Mouse (Mus musculus): ENCODE measurements around the gene Ppp1r14c. TPM values are rescaled to one million over a fixed set of nuclear protein-coding genes. Genes with fewer than 3 reads are reported as not detected.
"Not testable (repeated sequence)": the region's sequence is repeated elsewhere in the genome, so short reads cannot be mapped to it uniquely, and the experiment has no call there.

Gene Ppp1r14c
- polyA plus RNA-seq, 1 experiment from 2014 or later, result 46.0 TPM

DNA sequence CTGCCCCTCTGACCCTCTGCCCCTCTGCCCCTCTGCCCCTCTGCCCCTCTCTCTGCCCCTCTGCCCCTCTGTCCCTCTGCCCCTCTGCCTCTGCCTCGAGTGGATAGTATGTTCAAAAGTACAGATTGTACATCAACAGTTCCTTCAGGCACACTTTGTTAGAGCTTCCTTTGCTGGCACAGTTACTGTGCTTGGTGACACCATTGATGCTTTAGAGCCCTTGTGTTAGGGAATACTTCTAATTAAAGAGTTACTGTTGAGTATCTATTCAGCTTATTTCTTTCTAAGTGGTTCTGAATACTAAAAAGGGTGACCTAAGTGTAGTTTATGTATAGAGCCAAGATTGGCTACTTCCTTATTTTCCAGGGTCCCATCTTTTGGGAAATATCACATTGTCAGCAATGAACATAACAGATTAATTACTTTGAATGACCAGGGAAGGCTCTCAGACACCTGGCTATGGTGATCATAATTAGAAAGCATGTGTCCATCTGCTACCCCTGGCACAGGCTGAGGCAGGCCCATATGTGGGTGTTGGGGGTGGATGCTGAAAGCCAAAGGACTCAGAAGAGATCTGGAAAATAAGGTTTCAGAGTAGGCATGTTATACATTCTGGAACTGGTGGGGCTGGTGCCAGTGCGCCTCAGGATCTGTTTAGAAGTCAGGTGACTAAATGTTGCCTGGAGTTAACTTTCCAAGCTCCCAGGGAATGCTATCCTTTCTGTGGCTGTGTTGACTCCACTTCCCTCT is 75.0 kb downstream of the Ppp1r14c start:
- 60% methylated on average over 2 of the region's 2 CpGs for WGBS

DNA sequence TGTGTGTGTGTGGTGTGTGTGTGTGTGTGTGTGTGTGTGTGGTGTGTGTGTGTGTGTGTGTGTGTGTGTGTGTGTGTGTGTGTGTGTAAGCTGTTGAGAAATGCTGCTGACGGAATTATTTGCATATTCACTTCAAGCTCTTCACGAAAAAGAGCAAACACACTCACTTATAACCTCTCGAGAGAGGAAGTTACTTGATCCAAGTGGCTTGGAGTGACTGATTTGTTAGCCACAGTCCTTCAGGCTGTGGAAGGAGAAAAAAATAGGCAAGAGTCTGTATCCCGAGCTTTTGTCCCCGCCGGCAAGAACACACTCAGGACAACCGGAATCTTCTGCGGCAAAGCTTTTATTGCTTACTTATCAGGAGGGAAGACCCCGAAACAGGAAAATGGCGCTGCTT is 80.9 kb downstream of the Ppp1r14c start:
- not testable (repeated sequence) for H3K4me3 ChIP-seq (ENCODE audit: low read depth, low read length); H3K9ac ChIP-seq (ENCODE audit: low read length); H3K27ac ChIP-seq (ENCODE audit: low read depth, low read length); H3K4me2 ChIP-seq (ENCODE audit: low read length); H3K4me1 ChIP-seq (ENCODE audit: control insufficient read depth, insufficient read depth, low read length); H3K9me3 ChIP-seq (replicated peaks; ENCODE audit: control insufficient read depth, low read length); H3K27me3 ChIP-seq (replicated peaks; ENCODE audit: control insufficient read depth, insufficient read depth, low read length); H3K36me3 ChIP-seq (ENCODE audit: control insufficient read depth, insufficient read depth, low read length); ATAC-seq; DNase-seq (ENCODE audit: low spot score)
- WGBS, result 93% methylated on average over 10 of the region's 10 CpGs

More for the DNA sequence above, 75.0 kb downstream of the Ppp1r14c start:
- no peaks in the 10 kb centered on the region for H3K4me1 ChIP-seq (ENCODE audit: control insufficient read depth, insufficient read depth, low read length)
- H3K36me3 ChIP-seq (ENCODE audit: control insufficient read depth, insufficient read depth, low read length), result no peaks in the 10 kb centered on the region
- H3K9ac ChIP-seq (ENCODE audit: low read length), result no peak overlapping the region
- no peaks in the 10 kb centered on the region for H3K27me3 ChIP-seq (replicated peaks; ENCODE audit: control insufficient read depth, insufficient read depth, low read length)
- no peak overlapping the region for H3K4me2 ChIP-seq (ENCODE audit: low read length)
- no peak overlapping the region for H3K27ac ChIP-seq (ENCODE audit: low read depth, low read length)
- no peak overlapping the region for H3K4me3 ChIP-seq (ENCODE audit: low read depth, low read length)
- ATAC-seq (peak; percentile 68), DNase-seq (ENCODE audit: low spot score) (peak; percentile 27)
- no peaks in the 10 kb centered on the region for H3K9me3 ChIP-seq (replicated peaks; ENCODE audit: control insufficient read depth, low read length)

DNA sequence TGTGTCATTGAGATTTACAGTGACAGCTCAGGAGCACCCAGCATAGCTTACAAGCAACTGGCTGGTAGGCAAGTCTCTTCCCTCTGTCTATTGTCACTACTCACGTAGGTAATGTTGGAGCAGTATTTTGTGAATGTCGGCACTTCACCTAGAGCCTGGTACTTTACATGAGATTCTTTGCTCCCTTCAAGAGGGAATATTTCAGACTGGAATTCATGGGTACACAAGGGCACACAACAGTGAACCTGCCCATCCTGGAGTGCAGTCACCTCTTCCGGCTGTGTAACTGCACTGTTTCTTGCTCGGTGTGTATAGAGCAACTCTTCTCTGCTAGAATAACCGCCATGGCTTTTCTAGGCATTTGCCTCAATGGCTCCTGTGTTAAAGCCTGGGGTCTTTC is 82.8 kb downstream of the Ppp1r14c start:
- H3K4me1 ChIP-seq (ENCODE audit: control insufficient read depth, insufficient read depth, low read length), result no peaks in the 10 kb centered on the region
- H3K27ac ChIP-seq (ENCODE audit: low read depth, low read length), result no peak overlapping the region
- H3K27me3 ChIP-seq (replicated peaks; ENCODE audit: control insufficient read depth, insufficient read depth, low read length), result no peaks in the 10 kb centered on the region
- 93% methylated on average over 5 of the region's 5 CpGs for WGBS
- no peaks in the 10 kb centered on the region for H3K9me3 ChIP-seq (replicated peaks; ENCODE audit: control insufficient read depth, low read length)
- H3K9ac ChIP-seq (ENCODE audit: low read length), result no peak overlapping the region
- H3K4me2 ChIP-seq (ENCODE audit: low read length), result no peak overlapping the region
- no peak overlapping the region for H3K4me3 ChIP-seq (ENCODE audit: low read depth, low read length)
- H3K36me3 ChIP-seq (ENCODE audit: control insufficient read depth, insufficient read depth, low read length), result no peaks in the 10 kb centered on the region
- DNase-seq (ENCODE audit: low spot score) (no peak), ATAC-seq (no peak)

DNA sequence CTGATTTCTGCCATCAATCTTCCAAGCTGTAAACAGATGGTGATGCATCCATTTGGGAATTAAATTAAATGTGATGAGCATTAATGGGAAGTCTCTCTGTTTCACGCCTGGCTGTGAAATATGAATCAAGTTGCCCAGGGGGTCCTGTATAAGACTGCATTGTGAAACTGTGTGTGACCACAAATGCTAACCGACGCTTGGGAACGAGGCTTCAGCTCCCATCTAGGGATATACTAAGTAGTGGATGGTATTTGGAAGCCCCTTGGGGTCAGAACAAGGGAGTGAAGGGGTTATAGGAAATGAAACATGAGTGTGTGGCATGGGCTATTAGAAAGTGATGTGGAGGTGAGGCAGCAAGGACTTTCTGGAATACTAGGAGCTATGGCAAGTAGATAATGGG is 86.1 kb downstream of the Ppp1r14c start:
- ATAC-seq, result peak; percentile 18; the same call in 1 of the 2 replicates
- DNase-seq (ENCODE audit: low spot score), result no peak

DNA sequence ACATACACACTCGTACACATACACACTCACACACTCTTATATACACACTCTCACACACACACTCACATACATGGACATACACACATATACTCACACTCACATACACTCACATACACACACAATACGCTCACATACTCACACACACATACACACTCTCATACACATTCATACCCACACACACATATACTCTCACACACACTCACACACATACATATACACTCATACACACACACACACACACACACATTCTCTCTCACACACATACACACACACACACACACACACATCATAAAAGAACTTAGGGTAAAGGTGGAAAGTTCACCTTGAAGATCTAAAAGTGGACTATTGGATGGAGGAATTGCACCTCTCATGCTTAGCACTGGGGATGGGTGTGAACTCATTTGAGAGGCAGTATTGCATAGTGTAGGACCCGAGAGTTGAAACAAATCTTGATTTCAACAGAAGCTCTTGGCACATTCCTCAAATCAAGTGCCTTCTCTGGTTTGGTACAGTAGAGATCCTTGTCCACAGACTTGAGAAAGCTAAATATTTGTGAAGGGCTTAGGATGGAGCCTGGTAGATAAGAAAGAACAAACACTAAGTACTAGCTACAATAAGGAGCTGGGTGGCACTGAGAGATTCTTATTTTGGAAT is 87.1 kb downstream of the Ppp1r14c start:
- Histone ChIP-seq H3K4me3 (ENCODE audit: low read depth, low read length) (no peak overlapping the region), H3K36me3 (ENCODE audit: control insufficient read depth, insufficient read depth, low read length) (no peaks in the 10 kb centered on the region), H3K4me1 (ENCODE audit: control insufficient read depth, insufficient read depth, low read length) (no peaks in the 10 kb centered on the region), H3K9me3 (replicated peaks; ENCODE audit: control insufficient read depth, low read length) (no peaks in the 10 kb centered on the region), H3K9ac (ENCODE audit: low read length) (no peak overlapping the region), H3K27me3 (replicated peaks; ENCODE audit: control insufficient read depth, insufficient read depth, low read length) (no peaks in the 10 kb centered on the region), H3K4me2 (ENCODE audit: low read length) (no peak overlapping the region), H3K27ac (ENCODE audit: low read depth, low read length) (no peak overlapping the region)
- WGBS, result 84% methylated on average over 3 of the region's 3 CpGs
- ATAC-seq, result no peak
- DNase-seq (ENCODE audit: low spot score), result no peak

More for the DNA sequence above, 86.1 kb downstream of the Ppp1r14c start:
- Histone ChIP-seq H3K9ac (ENCODE audit: low read length) (no peak overlapping the region), H3K36me3 (ENCODE audit: control insufficient read depth, insufficient read depth, low read length) (no peaks in the 10 kb centered on the region), H3K4me1 (ENCODE audit: control insufficient read depth, insufficient read depth, low read length) (no peaks in the 10 kb centered on the region), H3K27ac (ENCODE audit: low read depth, low read length) (no peak overlapping the region), H3K9me3 (replicated peaks; ENCODE audit: control insufficient read depth, low read length) (no peaks in the 10 kb centered on the region), H3K4me3 (ENCODE audit: low read depth, low read length) (no peak overlapping the region), H3K27me3 (replicated peaks; ENCODE audit: control insufficient read depth, insufficient read depth, low read length) (no peaks in the 10 kb centered on the region), H3K4me2 (ENCODE audit: low read length) (no peak overlapping the region)
- WGBS, result 66% methylated on average over 4 of the region's 4 CpGs

DNA sequence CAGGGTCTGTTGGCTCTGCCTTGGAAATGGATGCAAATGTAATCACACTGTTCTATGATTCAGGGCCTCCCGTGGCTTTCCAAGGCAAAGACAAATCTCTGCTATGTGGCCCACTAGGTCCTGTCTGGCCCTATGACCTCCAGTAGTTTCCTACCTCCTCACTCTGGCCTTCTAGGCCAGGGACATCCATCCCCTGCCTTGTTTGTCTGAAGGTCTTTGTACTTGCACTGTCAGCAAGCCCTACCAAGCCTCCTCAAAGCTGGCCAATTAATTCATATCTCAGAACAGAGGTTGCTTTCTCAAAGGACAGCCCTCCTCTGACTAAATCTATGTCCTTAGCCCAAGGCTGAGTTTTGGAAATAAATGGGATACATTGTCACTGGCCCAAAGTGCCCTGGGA is 92.8 kb downstream of the Ppp1r14c start:
- ATAC-seq (no peak), DNase-seq (ENCODE audit: low spot score) (no peak)
- no peak overlapping the region for H3K27ac ChIP-seq (ENCODE audit: low read depth, low read length)
- no peaks in the 10 kb centered on the region for H3K36me3 ChIP-seq (ENCODE audit: control insufficient read depth, insufficient read depth, low read length)
- no peaks in the 10 kb centered on the region for H3K27me3 ChIP-seq (replicated peaks; ENCODE audit: control insufficient read depth, insufficient read depth, low read length)
- no peaks in the 10 kb centered on the region for H3K4me1 ChIP-seq (ENCODE audit: control insufficient read depth, insufficient read depth, low read length)
- 80% methylated on average over 1 of the region's 1 CpGs for WGBS
- no peak overlapping the region for H3K4me3 ChIP-seq (ENCODE audit: low read depth, low read length)
- no peak overlapping the region for H3K9ac ChIP-seq (ENCODE audit: low read length)
- H3K9me3 ChIP-seq (replicated peaks; ENCODE audit: control insufficient read depth, low read length), result no peaks in the 10 kb centered on the region
- no peak overlapping the region for H3K4me2 ChIP-seq (ENCODE audit: low read length)

DNA sequence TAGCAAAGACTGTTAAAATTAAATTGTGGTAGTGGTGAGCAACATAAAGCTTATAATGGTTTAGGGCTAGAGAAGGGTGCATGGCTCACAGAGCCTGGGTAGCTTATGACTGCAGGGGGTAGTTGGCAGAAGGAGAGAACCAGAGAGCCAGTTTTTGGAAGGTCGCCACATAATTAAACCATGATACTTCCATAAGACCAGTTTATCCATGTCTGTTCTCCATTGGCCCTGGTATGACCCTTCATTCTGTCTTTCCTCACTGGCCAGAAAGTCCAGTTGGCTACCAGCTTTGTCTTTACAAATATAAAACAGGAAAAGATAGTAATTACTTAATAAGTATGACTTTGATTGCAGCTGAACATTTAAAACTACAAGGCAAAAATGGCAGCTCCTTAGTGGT is 95.0 kb downstream of the Ppp1r14c start:
- DNase-seq (ENCODE audit: low spot score) (no peak), ATAC-seq (no peak)
- Histone ChIP-seq H3K4me3 (ENCODE audit: low read depth, low read length) (no peak overlapping the region), H3K27me3 (replicated peaks; ENCODE audit: control insufficient read depth, insufficient read depth, low read length) (no peaks in the 10 kb centered on the region), H3K4me2 (ENCODE audit: low read length) (no peak overlapping the region), H3K27ac (ENCODE audit: low read depth, low read length) (no peak overlapping the region), H3K36me3 (ENCODE audit: control insufficient read depth, insufficient read depth, low read length) (no peaks in the 10 kb centered on the region), H3K9me3 (replicated peaks; ENCODE audit: control insufficient read depth, low read length) (no peaks in the 10 kb centered on the region), H3K9ac (ENCODE audit: low read length) (no peak overlapping the region), H3K4me1 (ENCODE audit: control insufficient read depth, insufficient read depth, low read length) (no peaks in the 10 kb centered on the region)
- WGBS, result 93% methylated on average over 1 of the region's 1 CpGs

DNA sequence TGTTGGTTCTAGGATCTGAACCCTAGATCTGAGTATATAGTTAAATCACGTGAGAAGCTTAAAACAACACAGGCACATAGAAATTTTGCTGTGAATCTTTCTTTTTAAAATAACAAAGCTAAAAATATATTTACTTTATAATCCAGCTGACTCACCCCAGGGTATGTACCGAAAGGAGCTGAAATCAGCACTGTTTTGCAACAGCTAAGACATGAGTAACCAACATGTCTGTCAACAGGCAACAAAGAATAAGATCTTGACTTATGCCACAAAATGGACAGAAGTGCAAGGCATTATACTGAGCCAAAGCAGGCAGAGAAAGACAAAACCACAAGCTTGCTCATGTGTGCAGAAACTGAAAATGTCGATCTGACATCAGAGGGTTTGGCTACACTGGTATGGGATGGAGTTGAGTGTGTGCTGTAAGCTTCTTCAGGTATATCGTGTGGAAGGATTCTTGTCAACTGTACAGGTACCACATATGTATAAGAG is 100.3 kb downstream of the Ppp1r14c start:
- WGBS, result 92% methylated on average over 4 of the region's 4 CpGs
- no peaks in the 10 kb centered on the region for H3K36me3 ChIP-seq (ENCODE audit: control insufficient read depth, insufficient read depth, low read length)
- H3K9me3 ChIP-seq (replicated peaks; ENCODE audit: control insufficient read depth, low read length), result no peaks in the 10 kb centered on the region

DNA sequence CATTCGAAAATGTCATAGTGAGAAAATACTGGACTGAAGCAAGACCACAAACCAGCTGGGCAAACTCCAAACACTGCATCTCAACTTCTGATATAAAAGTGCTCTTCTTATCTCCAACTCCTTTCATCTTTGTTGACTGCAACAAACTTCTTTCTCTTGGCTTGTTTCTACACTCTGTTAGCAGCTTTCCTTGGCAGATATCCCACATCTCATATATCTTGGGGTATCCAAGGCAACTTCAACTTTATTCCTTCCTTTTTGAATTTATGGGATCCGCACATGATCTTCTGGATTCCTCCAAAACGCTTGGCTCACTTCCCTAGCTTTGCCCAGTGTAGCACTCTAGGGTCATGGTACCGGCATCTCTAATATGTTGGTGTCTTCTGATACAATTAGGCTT is 102.7 kb downstream of the Ppp1r14c start:
- WGBS, result 86% methylated on average over 4 of the region's 4 CpGs
- Histone ChIP-seq H3K9ac (ENCODE audit: low read length) (no peak overlapping the region), H3K36me3 (ENCODE audit: control insufficient read depth, insufficient read depth, low read length) (no peaks in the 10 kb centered on the region), H3K27me3 (replicated peaks; ENCODE audit: control insufficient read depth, insufficient read depth, low read length) (no peaks in the 10 kb centered on the region), H3K4me3 (ENCODE audit: low read depth, low read length) (no peak overlapping the region), H3K4me1 (ENCODE audit: control insufficient read depth, insufficient read depth, low read length) (no peaks in the 10 kb centered on the region), H3K4me2 (ENCODE audit: low read length) (no peak overlapping the region), H3K27ac (ENCODE audit: low read depth, low read length) (no peak overlapping the region), H3K9me3 (replicated peaks; ENCODE audit: control insufficient read depth, low read length) (no peaks in the 10 kb centered on the region)
- ATAC-seq, result no peak
- DNase-seq (ENCODE audit: low spot score), result peak; percentile 7

More for the DNA sequence above, 100.3 kb downstream of the Ppp1r14c start:
- no peak overlapping the region for H3K27ac ChIP-seq (ENCODE audit: low read depth, low read length)
- no peak for DNase-seq (ENCODE audit: low spot score)
- H3K4me3 ChIP-seq (ENCODE audit: low read depth, low read length), result no peak overlapping the region
- no peak for ATAC-seq
- H3K27me3 ChIP-seq (replicated peaks; ENCODE audit: control insufficient read depth, insufficient read depth, low read length), result no peaks in the 10 kb centered on the region
- H3K9ac ChIP-seq (ENCODE audit: low read length), result no peak overlapping the region
- no peak overlapping the region for H3K4me2 ChIP-seq (ENCODE audit: low read length)
- no peaks in the 10 kb centered on the region for H3K4me1 ChIP-seq (ENCODE audit: control insufficient read depth, insufficient read depth, low read length)
